Mouse (Mus musculus) forebrain, embryonic 14.5 days (tissue): ENCODE measurements around the gene Rinl. TPM values are rescaled to one million over a fixed set of nuclear protein-coding genes. Genes with fewer than 3 reads are reported as not detected.
A peak's percentile ranks its signal among the peaks of the same experiment; 100 is the strongest.

Experiments
- ATAC-seq: fragments of 200-750 bp; cut with Nextera tagmentation; 2 replicates; pipeline ENCODE4 v1.8.0; 2017; ENCODE audit warnings: mild to moderate bottlenecking, moderate library complexity
- DNase-seq: peaks from one replicate; pipeline ENCODE4 v3.0.0-alpha.2; 2015; ENCODE audit warnings: low spot score
- H3K27ac ChIP-seq: fragments of 300-500 bp; sonication (generic); 2 replicates; pipeline ENCODE4 v1.5.1; 2014; ENCODE audit warnings: low read depth, mild to moderate bottlenecking, control low read depth, low read length, moderate library complexity
- H3K27me3 ChIP-seq: fragments of 300-500 bp; sonication (generic); replicated peaks from 2 replicates; pipeline ENCODE4 v1.6.1; 2014; ENCODE audit warnings: low read length, control low read depth, mixed read lengths; ENCODE audit not compliant: control insufficient read depth, insufficient read depth
- H3K36me3 ChIP-seq: fragments of 300-500 bp; sonication (generic); 2 replicates; pipeline ENCODE4 v1.6.1; 2014; ENCODE audit warnings: low read length, control low read depth; ENCODE audit not compliant: control insufficient read depth, insufficient read depth
- H3K4me1 ChIP-seq: fragments of 300-500 bp; sonication (generic); 2 replicates; pipeline ENCODE4 v1.6.1; 2014; ENCODE audit warnings: antibody characterized with exemption, low read length, control low read depth; ENCODE audit not compliant: control insufficient read depth, insufficient read depth
- H3K4me2 ChIP-seq: fragments of 300-500 bp; sonication (generic); 2 replicates; pipeline ENCODE4 v1.6.1; 2014; ENCODE audit warnings: mild to moderate bottlenecking, control low read depth, low read length
- H3K4me3 ChIP-seq: fragments of 300-500 bp; sonication (generic); 2 replicates; pipeline ENCODE4 v1.5.1; 2014; ENCODE audit warnings: low read depth, low read length, control low read depth
- H3K9ac ChIP-seq: fragments of 300-500 bp; sonication (generic); 2 replicates; pipeline ENCODE4 v1.6.1; 2014; ENCODE audit warnings: mild to moderate bottlenecking, low read length, control low read depth, moderate library complexity
- H3K9me3 ChIP-seq: fragments of 300-500 bp; sonication (generic); replicated peaks from 2 replicates; pipeline ENCODE4 v1.6.1; 2016; ENCODE audit warnings: low read length, control low read depth, mixed read lengths; ENCODE audit not compliant: control insufficient read depth
- WGBS: fragments of 180-500 bp; shearing (Covaris S2); extraction: QIAGEN DNeasy Blood & Tissue Kit; methylation state at CpG from one replicate; pipeline ENCODE4 v1.1.7; 2014; 5-methylcytosine and 5-hydroxymethylcytosine counted together
- polyA plus RNA-seq: library from polyadenylated mRNA; unstranded; fragments of >200 nt; fragmentation: Nextera tagmentation; extraction: Ambion mirVana; gene quantifications from 2 replicates; pipeline ENCODE4 v1.2.1, GENCODE M21; 2014

Rinl gene
- polyA plus RNA-seq, 1 experiment from 2014 or later: 1.3 TPM

GRCm38 (mm10) chr7:28810107-28811066 is 21.6 kb downstream of the Rinl start:
- Histone ChIP-seq H3K9ac (peak overlapping the region; percentile 88), H3K27ac (peak overlapping the region; percentile 99), H3K4me1 (peaks cover 21% of the 10 kb centered on the region), H3K4me3 (peak overlapping the region; percentile 75), H3K36me3 (peaks cover 32% of the 10 kb centered on the region), H3K4me2 (peak overlapping the region; percentile 97), H3K27me3 (no peaks in the 10 kb centered on the region), H3K9me3 (no peaks in the 10 kb centered on the region)
- DNase-seq: peak; percentile 100
- peak; percentile 93 for ATAC-seq
- WGBS: under 1% methylated on average over 68 of the region's 70 CpGs

DNA sequence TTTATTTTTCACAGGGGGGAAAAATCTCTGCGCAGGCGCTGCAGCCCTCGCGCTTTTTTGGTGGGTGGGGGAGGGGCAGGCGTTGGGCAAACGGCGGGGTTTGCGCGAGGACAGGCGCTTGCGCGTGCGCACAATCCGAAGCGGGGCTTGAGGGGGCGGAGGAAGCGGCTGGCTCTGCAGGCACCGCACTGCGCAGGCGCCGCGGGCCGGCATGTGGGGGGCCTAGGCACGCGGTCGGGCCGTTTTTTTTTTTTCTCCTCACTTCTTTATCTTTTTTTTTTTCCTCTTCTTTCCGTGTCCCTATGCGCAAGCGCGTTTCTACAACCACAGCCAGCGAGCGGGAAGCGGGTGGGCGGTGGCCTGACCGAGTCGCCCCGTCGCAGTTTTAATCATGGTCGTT is 22.5 kb downstream of the Rinl start:
- WGBS: under 1% methylated on average over 40 of the region's 40 CpGs
- no peaks in the 10 kb centered on the region for H3K27me3 ChIP-seq
- peak; percentile 98 for DNase-seq
- peaks cover 21% of the 10 kb centered on the region for H3K4me1 ChIP-seq
- H3K9ac ChIP-seq: peak overlapping the region; percentile 88
- H3K4me2 ChIP-seq: peak overlapping the region; percentile 87
- peak overlapping the region; percentile 74 for H3K4me3 ChIP-seq
- no peaks in the 10 kb centered on the region for H3K9me3 ChIP-seq
- H3K36me3 ChIP-seq: peaks cover 41% of the 10 kb centered on the region
- ATAC-seq: peak; percentile 27
- H3K27ac ChIP-seq: peak overlapping the region; percentile 95

DNA sequence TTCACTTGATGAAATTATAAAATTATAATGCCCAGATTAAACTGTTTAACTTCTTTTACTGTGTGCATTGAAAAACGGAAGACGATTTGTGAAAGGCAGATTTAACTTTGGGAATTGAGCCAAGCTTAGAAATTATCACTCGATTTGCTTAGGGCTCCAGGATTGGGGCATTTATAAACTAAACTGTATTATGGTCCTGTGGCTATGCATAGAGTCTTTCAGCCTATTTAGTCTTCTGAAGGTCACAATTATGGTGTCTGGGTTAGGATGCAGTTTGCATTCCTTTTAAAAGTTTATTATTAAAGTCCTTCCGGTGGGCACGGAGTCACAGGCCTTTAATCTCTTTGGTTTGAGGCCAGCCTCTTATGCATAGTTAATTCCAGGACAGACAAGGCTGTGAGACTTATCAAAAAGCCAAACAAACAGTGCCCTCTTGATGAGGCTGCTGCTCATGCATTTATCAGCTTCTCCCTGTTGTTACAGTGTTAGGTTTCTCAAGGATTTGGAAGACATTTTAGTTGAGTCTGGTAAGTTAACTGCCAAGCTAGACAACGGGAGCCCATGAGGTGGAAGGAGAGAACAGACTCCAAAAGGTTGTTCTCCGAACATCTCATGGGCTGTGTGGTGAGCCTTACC is 23.0 kb downstream of the Rinl start:
- DNase-seq (no peak), ATAC-seq (no peak)
- H3K4me1 ChIP-seq: peaks cover 21% of the 10 kb centered on the region
- no peak overlapping the region for H3K27ac ChIP-seq
- no peaks in the 10 kb centered on the region for H3K27me3 ChIP-seq
- peaks cover 46% of the 10 kb centered on the region for H3K36me3 ChIP-seq
- no peaks in the 10 kb centered on the region for H3K9me3 ChIP-seq
- peak overlapping the region; percentile 88 for H3K9ac ChIP-seq
- peak overlapping the region; percentile 87 for H3K4me2 ChIP-seq
- whole genome bisulfite sequencing: 15% methylated on average over 7 of the region's 7 CpGs
- peak overlapping the region; percentile 74 for H3K4me3 ChIP-seq

GRCm38 (mm10) chr7:28812436-28812835 is 23.7 kb downstream of the Rinl start:
- peak overlapping the region; percentile 88 for H3K9ac ChIP-seq
- peaks cover 21% of the 10 kb centered on the region for H3K4me1 ChIP-seq
- DNase-seq (no peak), ATAC-seq (no peak)
- H3K9me3 ChIP-seq: no peaks in the 10 kb centered on the region
- H3K4me2 ChIP-seq: peak overlapping the region; percentile 87
- H3K4me3 ChIP-seq: peak overlapping the region; percentile 74
- H3K27ac ChIP-seq: no peak overlapping the region
- 64% methylated on average over 4 of the region's 4 CpGs for WGBS
- no peaks in the 10 kb centered on the region for H3K27me3 ChIP-seq
- peaks cover 53% of the 10 kb centered on the region for H3K36me3 ChIP-seq

GRCm38 (mm10) chr7:28812949-28813348 is 24.2 kb downstream of the Rinl start:
- Histone ChIP-seq H3K9me3 (no peaks in the 10 kb centered on the region), H3K36me3 (peaks cover 58% of the 10 kb centered on the region), H3K4me2 (peak overlapping the region; percentile 87), H3K27me3 (no peaks in the 10 kb centered on the region), H3K4me1 (peaks cover 17% of the 10 kb centered on the region), H3K9ac (no peak overlapping the region; the same call in 1 of the 2 replicates), H3K27ac (no peak overlapping the region), H3K4me3 (peak overlapping the region; percentile 74)
- 85% methylated on average over 5 of the region's 5 CpGs for WGBS
- ATAC-seq: no peak
- DNase-seq: no peak

GRCm38 (mm10) chr7:28814306-28815034 is 25.7 kb downstream of the Rinl start:
- no peak overlapping the region for H3K9ac ChIP-seq
- WGBS: 97% methylated on average over 5 of the region's 5 CpGs
- peaks cover 72% of the 10 kb centered on the region for H3K36me3 ChIP-seq
- H3K4me2 ChIP-seq: no peak overlapping the region
- ATAC-seq (no peak), DNase-seq (no peak)
- H3K4me1 ChIP-seq: peaks cover 14% of the 10 kb centered on the region
- H3K27me3 ChIP-seq: no peaks in the 10 kb centered on the region
- H3K9me3 ChIP-seq: no peaks in the 10 kb centered on the region
- H3K4me3 ChIP-seq: no peak overlapping the region
- no peak overlapping the region for H3K27ac ChIP-seq

- peaks cover 80% of the 10 kb centered on the region for H3K36me3 ChIP-seq
- no peak for ATAC-seq
- no peaks in the 10 kb centered on the region for H3K9me3 ChIP-seq
- no peak for DNase-seq
- no peaks in the 10 kb centered on the region for H3K27me3 ChIP-seq
- H3K4me3 ChIP-seq: no peak overlapping the region
- WGBS: 91% methylated on average over 9 of the region's 9 CpGs
- peaks cover 14% of the 10 kb centered on the region for H3K4me1 ChIP-seq
- H3K27ac ChIP-seq: no peak overlapping the region
- no peak overlapping the region for H3K9ac ChIP-seq
- no peak overlapping the region for H3K4me2 ChIP-seq
Observed at GRCm38 (mm10) chr7:28815230-28815629, 26.5 kb downstream of the Rinl start.

DNA sequence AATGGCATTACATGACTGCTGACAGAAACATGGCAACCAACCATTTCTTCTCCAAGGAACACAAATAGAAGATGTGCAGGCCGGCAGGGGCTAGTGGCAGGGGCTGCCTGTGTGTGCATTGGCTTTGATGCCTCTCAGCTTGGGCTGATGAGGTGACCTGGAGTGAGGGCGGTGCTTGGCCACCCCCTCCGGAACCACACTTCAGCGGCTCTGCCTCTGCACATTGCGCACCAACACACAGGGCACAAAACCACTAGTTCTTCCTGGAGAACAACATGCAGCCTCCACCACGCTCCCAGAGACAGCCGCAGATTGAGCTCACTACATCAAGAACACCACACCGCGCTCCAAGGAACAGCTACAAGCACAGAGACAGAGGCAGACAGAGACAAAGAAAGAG is 27.4 kb downstream of the Rinl start:
- DNase-seq (no peak), ATAC-seq (no peak)
- no peak overlapping the region for H3K9ac ChIP-seq

More for the DNA sequence above, 27.4 kb downstream of the Rinl start:
- WGBS: 87% methylated on average over 9 of the region's 9 CpGs
- Histone ChIP-seq H3K27ac (no peak overlapping the region), H3K27me3 (no peaks in the 10 kb centered on the region), H3K4me2 (no peak overlapping the region), H3K4me3 (no peak overlapping the region), H3K4me1 (peaks cover 14% of the 10 kb centered on the region), H3K36me3 (peaks cover 90% of the 10 kb centered on the region), H3K9me3 (no peaks in the 10 kb centered on the region)
